Mouse (Mus musculus): ENCODE measurements around the gene Dhx9.
"Not testable (repeated sequence)": the region's sequence is repeated elsewhere in the genome, so short reads cannot be mapped to it uniquely, and the experiment has no call there.

The Dhx9 gene

DNA sequence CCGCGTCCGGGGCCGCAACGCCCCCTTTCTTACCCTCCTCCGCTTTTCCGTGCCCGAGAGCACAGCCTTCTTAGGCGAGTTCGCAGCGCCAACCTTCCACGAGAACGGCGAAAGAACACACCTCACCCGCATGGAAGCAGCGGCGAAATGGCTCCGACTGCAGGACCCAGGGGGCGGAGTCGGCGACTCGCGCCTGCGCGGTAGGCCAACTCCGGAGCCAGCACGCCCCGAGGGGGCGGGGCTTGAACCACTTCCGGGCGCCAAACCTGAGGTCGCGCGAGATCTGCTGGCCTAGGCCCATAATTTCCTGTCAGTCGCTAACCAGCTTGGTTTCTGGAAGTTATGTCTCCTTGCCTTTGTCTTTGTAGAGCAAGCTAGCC is at the start of gene Dhx9:
TSS of gene Dhx9 (minus strand) at position 161 of the 380 bp plus-strand sequence.
- peak; percentile 99 to 100 for DNase-seq (ENCODE audit: low spot score in 2 of 2)

DNA sequence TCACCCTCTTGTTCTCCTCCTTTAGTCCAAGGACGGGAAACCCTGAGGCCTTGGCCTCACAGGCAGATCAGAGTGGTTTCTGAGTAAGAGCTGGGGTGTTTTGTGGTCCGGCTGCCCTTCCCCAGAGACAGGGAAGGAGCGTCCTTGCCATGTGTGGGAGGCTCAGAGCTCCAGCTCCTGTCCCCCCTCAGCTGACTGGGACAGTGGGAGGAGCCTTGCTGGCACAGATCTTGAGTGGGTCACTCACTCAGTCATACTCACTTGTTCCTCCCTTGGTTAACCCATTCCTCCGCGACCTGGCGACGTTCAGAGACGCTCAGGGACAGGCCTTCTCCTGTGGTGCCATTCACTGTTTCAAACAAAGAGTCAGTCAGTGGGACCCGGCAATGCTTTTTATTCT is 48.2 kb upstream of the Dhx9 start:
- DNase-seq (ENCODE audit: low spot score in 2 of 2) = peak in 1 of 2 experiments; percentile 15

- DNase-seq (ENCODE audit: low spot score in 2 of 2) = not testable (repeated sequence)
Observed at GRCm38 (mm10) chr1:153532896-153533295, 45.4 kb upstream of the Dhx9 start.

GRCm38 (mm10) chr1:153532234-153532841 is 44.9 kb upstream of the Dhx9 start:
- no peak for DNase-seq (ENCODE audit: low spot score in 2 of 2)

DNA sequence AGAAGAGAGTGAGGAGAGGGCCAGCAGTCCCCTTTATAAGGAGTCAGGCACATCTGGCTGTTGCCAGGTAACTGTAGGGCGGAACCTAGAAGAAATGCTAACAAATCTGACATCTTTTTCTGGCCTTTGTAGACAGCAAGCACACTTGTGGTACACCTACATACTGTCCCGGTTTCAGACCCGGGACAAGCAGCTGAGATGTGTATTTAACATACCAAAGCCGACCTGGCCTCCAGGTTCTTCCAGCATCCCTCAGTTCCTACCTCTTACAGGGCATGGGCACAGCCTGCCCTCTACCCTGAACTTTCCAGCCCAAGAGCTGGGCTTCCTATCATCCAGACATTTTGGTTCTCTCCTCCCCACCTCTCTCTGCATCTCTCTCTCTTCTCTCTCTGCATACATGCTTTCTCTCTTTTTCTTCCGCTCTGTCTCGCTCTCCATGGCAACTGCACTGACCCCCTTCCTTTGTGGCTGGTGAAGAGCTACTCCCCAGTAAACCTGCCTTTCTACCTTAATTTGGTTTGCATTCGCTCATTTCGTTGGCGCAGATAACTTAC is 44.3 kb upstream of the Dhx9 start:
- no peak for DNase-seq (ENCODE audit: low spot score in 2 of 2)

DNA sequence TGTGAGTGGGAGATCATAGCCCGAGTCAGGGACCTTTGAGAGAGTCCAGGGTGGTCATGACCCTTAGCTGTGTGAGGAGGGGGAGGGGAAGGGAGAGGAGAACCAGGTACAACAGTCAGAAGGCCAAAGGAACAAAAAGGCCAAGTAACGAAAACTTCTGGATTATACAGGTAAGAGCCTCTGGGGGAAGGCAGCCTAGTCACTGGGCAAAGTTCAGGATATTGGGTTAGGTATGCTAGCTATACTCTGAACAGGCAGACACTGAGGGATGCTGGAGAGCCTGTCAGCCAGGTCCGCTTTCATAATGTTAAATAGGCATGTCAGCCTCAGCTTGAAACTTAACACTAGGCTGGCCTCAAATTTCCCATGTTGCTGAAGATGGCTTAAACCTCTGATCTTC is 34.7 kb upstream of the Dhx9 start:
- DNase-seq (ENCODE audit: low spot score in 2 of 2) = no peak

- DNase-seq (ENCODE audit: low spot score in 2 of 2) = no peak
Observed at GRCm38 (mm10) chr1:153515368-153515767, 27.9 kb upstream of the Dhx9 start.

GRCm38 (mm10) chr1:153510330-153511009 is 23.0 kb upstream of the Dhx9 start:
- DNase-seq (ENCODE audit: low spot score in 2 of 2) = no peak

DNA sequence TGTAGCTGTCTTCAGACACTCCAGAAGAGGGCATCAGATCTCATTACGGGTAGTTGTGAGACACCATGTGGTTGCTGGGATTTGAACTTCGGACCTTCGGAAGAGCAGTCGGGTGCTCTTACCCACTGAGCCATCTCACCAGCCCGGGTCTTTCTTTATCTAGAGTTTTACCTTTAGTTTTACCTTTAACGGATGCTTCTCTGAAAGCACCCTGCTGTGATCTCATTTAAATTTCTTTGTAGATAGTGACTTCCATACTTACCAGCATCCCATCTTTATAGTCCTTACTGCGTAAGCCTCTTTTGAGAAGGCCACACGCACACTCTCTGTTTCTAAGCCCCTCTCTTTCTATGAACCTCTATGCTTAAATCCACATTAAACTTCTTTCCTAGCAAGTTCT is 22.1 kb upstream of the Dhx9 start:
- not testable (repeated sequence) for DNase-seq (ENCODE audit: low spot score in 2 of 2)

- DNase-seq (ENCODE audit: low spot score in 2 of 2) = no peak
Observed at GRCm38 (mm10) chr1:153509012-153509411, 21.6 kb upstream of the Dhx9 start.

DNA sequence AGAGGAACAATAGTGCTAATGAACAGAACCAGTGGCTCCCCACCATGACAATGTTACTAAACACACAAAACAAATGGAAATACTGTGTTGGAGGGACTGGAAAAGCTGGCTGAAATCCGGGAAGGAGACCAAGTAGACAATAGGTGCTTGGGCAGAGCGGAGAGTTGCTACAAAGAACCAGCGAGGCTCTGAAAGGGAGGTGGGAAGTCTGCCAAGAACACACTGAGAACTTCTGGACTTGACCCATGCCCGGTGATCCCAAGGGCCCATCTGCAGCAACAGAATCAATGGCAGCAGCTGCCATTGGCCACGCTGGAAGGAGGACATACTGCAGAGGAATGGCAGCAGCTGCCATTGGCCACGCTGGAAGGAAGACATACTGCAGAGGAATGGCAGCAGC is 18.8 kb upstream of the Dhx9 start:
- no peak for DNase-seq (ENCODE audit: low spot score in 2 of 2)

GRCm38 (mm10) chr1:153501644-153502321 is 14.3 kb upstream of the Dhx9 start:
- DNase-seq (ENCODE audit: low spot score in 2 of 2) = no peak

- DNase-seq (ENCODE audit: low spot score in 2 of 2) = no peak
Observed at GRCm38 (mm10) chr1:153500030-153500429, 12.6 kb upstream of the Dhx9 start.

- DNase-seq (ENCODE audit: low spot score in 2 of 2) = no peak
Observed at GRCm38 (mm10) chr1:153496030-153496429, 8.6 kb upstream of the Dhx9 start.

DNA sequence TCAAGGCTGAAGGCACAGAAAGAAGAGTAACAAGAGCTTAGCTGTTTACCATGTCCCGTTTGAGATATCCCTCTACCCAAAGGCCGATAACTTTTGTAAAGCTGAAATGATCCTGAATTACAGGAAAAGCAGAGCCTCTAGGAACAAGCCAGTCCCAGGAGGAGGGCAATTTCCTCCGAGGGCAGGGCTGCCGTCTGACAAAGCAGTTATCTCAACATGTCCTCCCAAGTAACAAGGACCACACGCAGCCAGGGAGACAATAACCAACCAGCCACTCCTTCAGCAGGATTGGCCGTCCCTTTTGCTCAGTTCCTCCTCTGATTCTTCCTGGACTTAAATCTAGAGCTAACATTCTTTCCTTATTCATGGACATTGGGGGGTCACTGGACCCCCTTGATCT is 6.5 kb upstream of the Dhx9 start:
- peak in 1 of 2 experiments; percentile 52 for DNase-seq (ENCODE audit: low spot score in 2 of 2)

- peak in 1 of 2 experiments; percentile 51 for DNase-seq (ENCODE audit: low spot score in 2 of 2)
Observed at GRCm38 (mm10) chr1:153493338-153493737, 5.9 kb upstream of the Dhx9 start.

DNA sequence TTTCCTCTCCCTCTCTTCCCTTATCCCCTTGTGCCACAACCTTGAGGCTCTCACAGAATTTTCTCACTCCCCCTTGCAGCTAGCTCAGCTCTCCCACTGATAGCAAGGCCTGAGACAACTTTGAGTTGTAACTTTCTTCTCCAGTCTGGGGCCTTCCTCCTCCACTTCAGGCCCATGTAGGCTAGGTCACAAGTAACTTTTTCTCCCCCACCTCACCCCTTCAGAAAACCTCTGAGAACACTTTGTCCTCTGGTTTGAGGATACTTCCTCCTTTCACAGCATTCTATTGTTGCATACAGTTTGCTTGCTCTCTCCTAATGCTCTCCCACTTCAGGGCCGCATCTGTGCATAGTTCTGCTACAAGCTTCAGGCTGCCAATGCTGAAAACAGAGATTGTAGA is 4.4 kb upstream of the Dhx9 start:
- DNase-seq (ENCODE audit: low spot score in 2 of 2) = peak in 1 of 2 experiments; percentile 60

GRCm38 (mm10) chr1:153491345-153491744 is 3.9 kb upstream of the Dhx9 start:
- DNase-seq (ENCODE audit: low spot score in 2 of 2) = peak in 1 of 2 experiments; percentile 53

GRCm38 (mm10) chr1:153489963-153490362 is 2.5 kb upstream of the Dhx9 start:
- peak in 1 of 2 experiments; percentile 57 for DNase-seq (ENCODE audit: low spot score in 2 of 2)

- DNase-seq (ENCODE audit: low spot score in 2 of 2) = peak in 1 of 2 experiments; percentile 56
Observed at GRCm38 (mm10) chr1:153489540-153489939, 2.1 kb upstream of the Dhx9 start.

GRCm38 (mm10) chr1:153489132-153489531 is 1.7 kb upstream of the Dhx9 start:
- peak; percentile 62 to 81 for DNase-seq (ENCODE audit: low spot score in 2 of 2)

DNA sequence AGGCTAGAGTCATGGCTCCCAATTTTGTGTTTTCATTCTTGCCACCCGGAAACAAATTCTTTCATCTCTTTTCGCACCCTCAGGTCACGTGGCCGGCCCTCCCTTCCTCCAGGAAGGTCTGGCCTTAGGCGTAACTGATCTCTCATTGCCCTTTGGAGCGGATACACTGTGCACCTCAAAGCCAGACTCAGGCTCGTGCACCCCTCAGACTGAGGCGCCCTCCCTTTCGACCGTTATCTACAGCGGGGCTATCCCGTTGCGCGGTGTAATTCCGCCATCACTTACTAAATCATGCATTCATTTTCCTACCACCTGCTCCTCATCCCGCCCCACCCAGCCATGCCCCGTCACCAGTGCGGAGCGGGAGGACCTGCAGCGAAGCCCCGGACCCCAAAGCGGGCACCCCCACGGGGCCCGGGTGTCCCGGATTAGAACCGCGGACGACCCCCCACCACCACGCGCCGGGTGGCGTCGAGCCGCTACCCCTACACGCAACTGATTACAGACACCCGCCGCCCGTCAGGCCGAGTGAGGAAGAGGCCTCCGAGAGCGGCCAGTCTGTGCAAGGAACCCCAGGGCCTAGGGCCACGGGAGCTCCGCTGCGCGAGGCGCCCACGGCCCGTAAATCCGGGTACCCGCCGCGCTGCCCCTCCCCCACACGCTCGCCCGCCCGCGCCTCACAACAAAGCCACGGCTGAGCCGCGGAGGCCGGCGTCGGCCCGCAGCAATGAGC is 527 bp downstream of the Dhx9 start:
- DNase-seq (ENCODE audit: low spot score in 2 of 2) = peak in 1 of 2 experiments; percentile 46
